Mouse (Mus musculus): ENCODE results near the gene Ano1. TPM values are rescaled to one million over a fixed set of nuclear protein-coding genes. Genes with fewer than 3 reads are reported as not detected.

Ano1 gene
- total RNA-seq, 2 experiments from 2014 or later = 2.4 to 4.4 TPM

DNA sequence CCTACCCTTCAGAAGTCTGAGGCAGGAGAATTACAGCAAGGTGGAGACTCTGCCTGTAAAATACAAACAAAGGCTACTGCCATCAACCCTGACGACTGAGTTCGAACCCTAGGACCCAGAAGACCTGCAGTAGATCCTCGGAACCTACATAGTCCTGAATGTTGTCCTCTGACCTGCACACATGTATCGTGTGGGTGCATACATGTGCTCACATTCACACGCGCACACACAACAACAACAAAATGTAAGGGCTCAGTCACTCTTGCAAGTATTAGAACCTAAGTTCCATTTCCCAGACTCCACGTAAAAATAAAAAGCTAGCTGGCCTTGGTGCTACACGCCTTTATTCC is 197.7 kb downstream of the Ano1 start:
- no peak for DNase-seq
- intact Hi-C loops (cut with DNase I) = loop anchor here (5.0 kb wide), 1 partner anchor 37 kb away; no protein-coding TSS in a partner anchor

DNA sequence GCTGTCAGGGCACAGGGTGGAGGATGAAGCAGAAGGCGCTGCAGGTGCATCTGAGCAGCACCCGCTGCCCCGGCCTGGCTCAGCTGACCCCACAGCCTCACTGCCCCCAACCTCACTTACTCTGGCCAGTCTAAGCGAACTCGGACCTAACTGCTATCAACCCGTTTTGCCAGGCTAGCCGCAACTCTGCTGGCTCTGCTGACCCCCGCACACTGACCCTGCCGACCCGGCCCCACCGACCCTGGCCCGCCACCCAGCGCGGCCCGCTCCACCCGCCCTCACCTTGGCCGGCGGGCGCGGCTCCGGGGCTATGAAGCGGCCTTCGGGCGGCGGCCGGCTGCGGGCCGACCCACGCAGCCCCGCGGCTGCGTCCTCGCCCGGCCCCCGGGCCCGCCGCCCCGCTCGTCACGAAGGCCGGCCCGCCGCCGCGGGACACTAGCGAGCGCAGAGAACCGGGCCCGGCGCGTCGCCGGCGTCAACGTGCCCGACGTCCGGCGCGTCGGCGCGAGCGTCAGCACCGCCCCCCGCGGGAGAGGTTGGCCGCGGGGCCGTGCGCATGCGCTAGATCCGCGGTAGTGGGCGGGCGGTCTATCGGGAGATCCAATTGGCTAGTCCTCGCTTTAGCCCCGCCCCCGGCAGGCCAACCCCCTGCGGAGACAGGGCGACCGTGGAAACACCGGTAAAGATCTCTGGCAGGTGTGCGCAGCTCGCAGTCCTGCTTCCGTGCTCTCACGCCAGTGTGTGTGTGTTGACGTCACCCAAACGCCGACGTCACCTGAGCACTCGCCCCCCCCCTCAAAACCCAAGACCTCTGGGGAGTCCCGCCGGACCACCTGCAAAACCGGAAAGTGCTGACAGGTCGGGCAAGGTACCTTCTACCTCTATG is 198.3 kb downstream of the Ano1 start, which contains the start of gene Ppfia1:
Gene Ppfia1, minus strand, starts transcription at position 493 of the 886 bp plus-strand sequence.
- peak; percentile 95 to 99 for DNase-seq
- intact Hi-C loops (cut with DNase I) = loop anchor here (5.0 kb wide), 1 partner anchor 36 kb away; no protein-coding TSS in a partner anchor

DNA sequence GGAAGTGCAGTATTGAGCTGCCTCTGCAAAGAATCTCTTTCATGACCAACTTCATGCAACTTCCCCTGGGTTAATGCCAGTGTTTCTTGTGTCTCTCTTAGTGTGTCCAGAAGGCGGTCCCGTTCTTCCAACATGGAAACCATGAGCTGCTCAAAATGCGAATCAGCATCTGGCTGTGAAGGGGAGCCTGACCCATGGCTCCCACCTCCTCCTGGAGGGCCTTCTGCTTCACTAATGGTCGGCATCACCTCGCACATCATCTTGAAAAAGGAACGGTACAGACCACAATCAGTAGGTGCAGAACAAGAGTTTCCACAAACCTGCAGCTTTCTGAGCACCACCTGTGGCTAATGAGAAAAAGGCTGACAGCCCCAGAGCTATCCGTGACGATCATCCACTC is 199.5 kb downstream of the Ano1 start:
- DNase-seq = no peak
- intact Hi-C loops (cut with DNase I) = loop anchor here (5.0 kb wide), 1 partner anchor 35 kb away; no protein-coding TSS in a partner anchor

DNA sequence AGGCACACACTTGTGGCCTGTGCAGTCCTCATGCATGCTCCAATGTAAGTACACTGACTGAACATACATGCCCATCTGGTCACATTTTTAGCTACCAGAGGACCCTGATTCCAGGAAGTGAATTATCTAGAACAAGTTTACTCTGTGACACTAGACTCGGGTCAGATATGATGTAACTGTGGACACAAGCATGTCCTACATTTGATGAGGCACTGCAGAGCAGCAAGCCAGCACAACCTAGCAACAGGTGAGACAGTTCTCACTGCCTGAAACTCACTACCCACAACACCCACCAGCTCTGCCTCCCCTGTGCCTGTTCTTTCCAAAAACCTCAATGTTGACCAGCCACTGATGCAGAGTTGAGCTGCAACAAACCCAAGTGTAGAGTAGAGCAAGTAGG is 201.0 kb downstream of the Ano1 start:
- no peak for DNase-seq
- intact Hi-C loops (cut with DNase I) = loop anchor here (5.0 kb wide), 1 partner anchor 34 kb away; no protein-coding TSS in a partner anchor

DNA sequence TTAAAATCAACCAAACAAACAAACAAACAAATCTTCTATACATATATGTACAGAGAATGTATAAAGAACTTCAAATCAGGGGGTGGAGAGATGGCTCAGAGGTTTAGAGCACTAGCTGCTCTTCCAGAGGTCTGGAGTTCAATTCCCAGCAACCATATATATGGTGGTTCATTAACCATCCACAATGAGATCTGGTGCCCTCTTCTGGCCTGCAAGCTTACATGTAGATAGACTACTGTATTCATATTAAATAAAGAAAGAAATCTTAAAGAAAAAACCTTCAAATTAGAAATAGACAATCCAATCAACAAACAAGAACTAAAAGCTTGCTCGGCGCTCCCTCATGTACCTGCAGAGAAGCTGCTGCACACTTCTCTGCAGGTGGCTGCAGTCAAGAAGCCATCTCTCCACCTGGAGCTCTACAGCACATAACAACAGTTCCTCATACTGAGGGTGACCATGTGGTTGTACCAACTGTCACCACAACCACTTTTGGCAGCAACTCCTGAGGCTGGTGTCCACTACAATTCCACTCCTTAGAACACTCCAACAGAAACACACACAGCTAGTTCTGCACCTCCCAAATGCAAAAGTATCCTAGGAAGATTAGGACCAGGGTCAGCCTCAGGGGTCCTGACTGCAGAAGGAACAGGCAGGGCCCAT is 201.7 kb downstream of the Ano1 start:
- intact Hi-C loops (cut with DNase I) = loop anchor here (5.0 kb wide), 1 partner anchor 33 kb away; no protein-coding TSS in a partner anchor
- no peak for DNase-seq

DNA sequence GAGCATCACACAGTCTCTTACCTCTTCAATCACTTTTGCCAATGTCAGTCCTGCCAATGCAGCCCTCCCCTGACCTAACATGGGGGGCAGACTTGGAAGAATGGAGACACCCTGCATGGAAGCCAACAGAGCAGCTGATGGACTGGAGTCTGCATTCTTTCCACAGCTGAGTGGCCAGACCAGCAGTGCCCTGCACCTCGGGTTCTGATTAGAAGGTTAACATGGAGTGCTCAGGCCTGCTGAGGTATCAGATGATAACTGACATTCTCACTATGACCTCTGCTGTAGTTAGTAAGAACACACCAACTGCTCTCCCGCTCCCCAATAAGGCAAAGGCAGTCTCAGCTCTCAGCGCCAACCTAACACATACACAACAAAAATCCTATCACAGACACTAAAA is 206.5 kb downstream of the Ano1 start:
- intact Hi-C loops (cut with DNase I) = no loop called here

DNA sequence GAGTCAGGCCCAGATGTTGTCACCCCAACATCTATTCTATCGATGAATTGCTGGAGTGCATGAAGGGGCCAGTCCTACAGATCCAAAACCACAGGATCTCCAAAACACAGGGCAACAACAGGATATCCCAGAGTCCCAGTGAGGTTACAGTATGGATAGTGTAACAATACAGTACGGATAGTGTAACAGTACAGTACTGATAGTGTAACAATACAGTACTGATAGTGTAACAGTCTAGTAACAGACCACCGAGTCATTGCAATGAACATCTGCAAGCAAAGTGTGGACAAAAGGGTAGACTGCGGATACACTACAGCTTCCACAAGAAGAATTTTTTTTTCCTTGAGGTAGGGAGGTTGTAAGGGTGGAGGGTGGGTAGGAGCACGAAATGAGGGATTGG is 210.4 kb downstream of the Ano1 start:
- intact Hi-C loops (cut with DNase I) = no loop called here
- no peak for DNase-seq

More for the DNA sequence above, 206.5 kb downstream of the Ano1 start:
- peak in 1 of 2 experiments; percentile 44 for DNase-seq

DNA sequence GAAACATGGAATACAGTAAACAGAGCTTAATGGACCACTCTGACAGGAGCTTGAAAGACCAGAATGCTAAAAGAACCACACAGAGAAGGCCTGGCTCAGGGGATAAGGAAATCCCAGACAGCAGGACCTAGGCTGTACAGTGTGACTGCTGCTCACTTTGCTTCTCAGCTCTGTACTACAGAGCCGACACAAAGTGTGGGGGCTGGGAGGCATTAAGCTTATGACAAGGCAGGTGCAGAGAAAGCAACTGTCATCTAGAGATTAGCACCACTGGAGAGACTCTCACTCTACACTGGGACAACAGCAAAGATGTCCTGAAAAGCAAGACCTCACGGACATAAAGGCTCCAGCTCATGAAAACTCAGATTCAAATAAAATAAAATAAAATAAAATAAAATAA is 212.6 kb downstream of the Ano1 start:
- intact Hi-C loops (cut with DNase I) = no loop called here
- DNase-seq = no peak

Other genes starting within 250 kb of the Ano1 start
- 10 to 100 TPM; 23.0 to 27.5 TPM for gene Ppfia1, start 198.2 kb downstream of the Ano1 start, total RNA-seq (2021)
- gene Fadd, start 169.5 kb downstream of the Ano1 start, total RNA-seq (2021) = 1 to 10 TPM; 2.2 to 2.5 TPM
- not detected for gene Fgf3, start 86.1 kb upstream of the Ano1 start, total RNA-seq (2021)
- under 1 TPM in 1 of 2 experiments, not detected in 1; 0.25 TPM for gene Fgf4, start 95.4 kb upstream of the Ano1 start, total RNA-seq (2021)
- not detected for gene Fgf15, start 144.6 kb upstream of the Ano1 start, total RNA-seq (2021)
- 1 to 10 TPM; 6.8 to 7.2 TPM for gene LTO1, start 163.1 kb upstream of the Ano1 start, total RNA-seq (2021)
- 1 to 10 TPM; 5.2 to 7.4 TPM for gene Ccnd1, start 188.0 kb upstream of the Ano1 start, total RNA-seq (2021)